21 mouse cellular contexts compared by ENCODE assay signal in genomic region chr7:118001881-118002280, GRCm38 (mm10).
DNase-seq lines count a peak whose midpoint lies in the region; TF ChIP-seq lines count a peak whose summit lies in the region.
"Had no signal": no experiment of that assay in that cellular context is flagged by ENCODE, and none has a peak within 500 bp of the region (broad histone marks: within the 10 kb centered on the region; RNA-seq: fewer than 3 reads in every experiment).

No protein-coding gene starts in this region.

- 0 out of 2 replicates have a peak overlapping the region, but pooled peaks have one; percentile 29 for H3K27ac ChIP-seq in cortical plate, adult 2 months (ENCODE audit: insufficient read depth, low read length)
- H3K27ac ChIP-seq: embryonic facial prominence, embryonic 10.5 days; embryonic facial prominence, embryonic 13.5 days; forebrain, embryonic 12.5 days; forebrain, embryonic 15.5 days; heart, embryonic 15.5 days; hindbrain, embryonic 10.5 days; hindbrain, embryonic 13.5 days; intestine, embryonic 15.5 days had no signal

- no peak overlapping the region for H3K4me3 ChIP-seq in cortical plate, adult 2 months (ENCODE audit: insufficient read depth, low read length)
- H3K4me3 ChIP-seq: embryonic facial prominence, embryonic 10.5 days; embryonic facial prominence, embryonic 13.5 days; erythroblast, embryonic 14.5 days; forebrain, embryonic 12.5 days; forebrain, embryonic 15.5 days; heart, embryonic 12.5 days; heart, embryonic 15.5 days; hindbrain, embryonic 10.5 days; hindbrain, embryonic 13.5 days; intestine, embryonic 15.5 days had no signal

- no peak for TF ChIP-seq CTCF in cortical plate, adult 2 months (IDR thresholded peaks at IDR 0.05; ENCODE audit: extremely low read depth, insufficient read depth, low read length)

- peak; percentile 26 to 31 for DNase-seq in frontal cortex, postnatal 36 days (ENCODE audit: low spot score in 2 of 2)
- no peak for DNase-seq in frontal cortex, postnatal 14 days (ENCODE audit: low spot score in 2 of 2)
- peak; percentile 19 to 28 for DNase-seq in right cerebral cortex, adult 2 months (ENCODE audit: low spot score in 2 of 2)
- no peak for DNase-seq in right cerebral cortex, postnatal 10 days (ENCODE audit: low spot score in 2 of 2)
- DNase-seq in kidney, adult 9 months: no peak
- DNase-seq: adrenal gland, adult 8-10 months; cerebellum, adult 18-20 months; cerebellum, adult 9-10 months; cerebellum, postnatal 14 days; gastrocnemius, postnatal 25 days had no signal

- no peak for TF ChIP-seq POLR2A in cortical plate, adult 2 months (IDR thresholded peaks at IDR 0.05; ENCODE audit: extremely low read depth, insufficient read depth, low read length)

- peaks cover 2% of the 10 kb centered on the region; the same call in 1 of the 2 replicates for H3K4me1 ChIP-seq in cortical plate, adult 2 months (ENCODE audit: control insufficient read depth, insufficient read depth, low read length)
- H3K4me1 ChIP-seq: embryonic facial prominence, embryonic 10.5 days; embryonic facial prominence, embryonic 13.5 days; heart, embryonic 12.5 days; heart, embryonic 15.5 days; hindbrain, embryonic 10.5 days; intestine, embryonic 15.5 days had no signal

Comparison
In these comparisons a context has a peak if more than half of its experiments do, and no peak if none do; other contexts are left out.
1. DNase-seq: peak in frontal cortex, postnatal 36 days (2 of 2) and right cerebral cortex, adult 2 months (2 of 2); none in frontal cortex, postnatal 14 days (0 of 2), right cerebral cortex, postnatal 10 days (0 of 2) and kidney, adult 9 months (single experiment).